9 mouse cellular contexts compared by ENCODE assay signal in the genomic region with DNA sequence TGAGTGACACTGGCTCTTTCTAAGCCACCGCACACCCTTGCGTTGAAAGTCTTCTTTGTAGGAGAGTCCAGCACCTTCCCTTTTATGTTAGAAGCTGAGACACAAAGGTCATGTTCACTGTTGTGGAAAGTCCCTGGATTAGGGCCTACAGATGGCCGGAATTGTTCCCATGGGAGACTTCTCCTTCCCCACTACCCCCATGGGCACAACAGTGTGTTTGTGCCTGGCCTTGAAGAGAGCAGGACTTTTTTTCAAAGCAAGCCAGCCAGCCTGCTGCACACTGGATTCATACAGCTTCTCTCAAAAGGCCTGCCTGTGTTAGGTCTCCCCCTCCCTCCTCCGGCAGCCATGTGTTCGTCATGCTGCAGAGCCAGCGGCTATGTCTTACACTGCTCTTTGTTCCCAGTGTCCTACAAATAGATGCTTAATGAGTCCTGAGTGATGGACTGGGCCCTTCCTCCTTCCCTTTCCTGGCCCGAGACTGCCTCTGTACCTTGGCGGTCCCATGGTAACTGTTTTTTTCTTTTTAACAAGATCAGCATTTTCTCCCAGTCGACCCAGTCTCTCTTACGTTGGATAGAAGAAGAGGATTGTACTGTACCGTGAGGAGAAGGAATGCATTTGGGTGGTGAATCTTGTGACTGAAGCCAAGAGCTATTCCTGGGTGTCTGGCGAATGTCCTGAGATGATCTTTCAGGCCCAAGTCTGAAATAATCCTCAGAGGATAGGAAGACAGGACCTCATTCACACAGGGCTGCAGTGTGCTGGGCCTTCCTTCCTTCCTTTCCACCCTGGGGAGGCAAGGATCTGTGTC. TPM values are rescaled to one million over a fixed set of nuclear protein-coding genes. Genes with fewer than 3 reads are reported as not detected.
DNase-seq lines count a peak whose midpoint lies in the region; ATAC-seq and TF ChIP-seq lines count a peak whose summit lies in the region.
"Had no signal": no experiment of that assay in that cellular context is flagged by ENCODE, and none has a peak within 500 bp of the region (broad histone marks: within the 10 kb centered on the region; RNA-seq: fewer than 3 reads in every experiment).

No protein-coding gene starts in this region.

- H3K9ac ChIP-seq in neural tube, embryonic 15.5 days (replicated peaks) = 0 out of 2 replicates have a peak overlapping the region, but pooled peaks have one; percentile 17

- H3K4me3 ChIP-seq in kidney, adult 2 months (ENCODE audit: insufficient read depth, low read depth, low read length) = no peak overlapping the region
- no peak overlapping the region for H3K4me3 ChIP-seq in neural tube, embryonic 15.5 days (replicated peaks)
- H3K4me3 ChIP-seq: myocyte had no signal

- peak overlapping the region; percentile 26 for H3K27ac ChIP-seq in kidney, adult 2 months (ENCODE audit: insufficient read depth, low read depth, low read length)
- peak overlapping the region; percentile 74 for H3K27ac ChIP-seq in neural tube, embryonic 15.5 days (replicated peaks)

- 26% methylated on average over 12 of the region's 12 CpGs for WGBS in kidney, adult 2 months
- WGBS in neural tube, embryonic 15.5 days = 15% methylated on average over 12 of the region's 12 CpGs

- peak; percentile 88 for ATAC-seq in neural tube, embryonic 15.5 days (ENCODE audit: low FRiP score)

- H3K9me3 ChIP-seq in neural tube, embryonic 15.5 days (replicated peaks) = no peaks in the 10 kb centered on the region

- peaks cover 25% of the 10 kb centered on the region for H3K4me1 ChIP-seq in kidney, adult 2 months (ENCODE audit: control insufficient read depth, insufficient read depth, low read length)
- peaks cover 63% of the 10 kb centered on the region for H3K4me1 ChIP-seq in neural tube, embryonic 15.5 days

- peak; percentile 36 to 56 for DNase-seq in adrenal gland, postnatal 36 days
- peak; percentile 71 for DNase-seq in embryo, embryonic 10.5 days (ENCODE audit: low spot score)
- peak; percentile 75 to 78 for DNase-seq in heart, adult 18-20 months
- peak; percentile 75 for DNase-seq in kidney, adult 2 months
- peak; percentile 39 to 54 for DNase-seq in left cerebral cortex, postnatal 36 days (ENCODE audit: low spot score in 2 of 2)
- DNase-seq in urinary bladder, postnatal 14 days (ENCODE audit: low spot score) = no peak
- no peak for DNase-seq in thymus, adult 18-20 months

- intact Hi-C loops in left cerebral cortex, postnatal 36 days (cut with DNase I) = no loop called here

- peak overlapping the region; percentile 39 for H3K4me2 ChIP-seq in neural tube, embryonic 15.5 days

- no peak for TF ChIP-seq CTCF in kidney, adult 2 months (conservative IDR thresholded peaks at IDR 0.05; ENCODE audit: insufficient read depth, insufficient read length, low read depth, low read length)

- TF ChIP-seq POLR2A in kidney, adult 2 months (IDR thresholded peaks at IDR 0.05; ENCODE audit: low read depth, low read length) = no peak

- H3K36me3 ChIP-seq in kidney, adult 2 months (ENCODE audit: control insufficient read depth, insufficient read depth, low read length) = no peaks in the 10 kb centered on the region; the same call in 1 of the 2 replicates
- peaks cover 13% of the 10 kb centered on the region for H3K36me3 ChIP-seq in neural tube, embryonic 15.5 days

- no peaks in the 10 kb centered on the region for H3K27me3 ChIP-seq in kidney, adult 2 months (replicated peaks; ENCODE audit: control insufficient read depth, insufficient read depth, low read length)
- H3K27me3 ChIP-seq in neural tube, embryonic 15.5 days (replicated peaks) = no peaks in the 10 kb centered on the region

RNA-seq across cellular contexts. Expression of gene Lbh, which starts 7.9 kb away (rescaled TPM):
- total RNA-seq in adrenal gland, postnatal 36 days (2021) = 10 to 100 TPM; 24.2 to 29.8 TPM
- total RNA-seq in heart, adult 18-20 months (2021) = 100 to 1,000 TPM; 432 to 483 TPM
- polyA plus RNA-seq in kidney, adult 2 months (2012; rRNA removed) = 58.9 and 66.4 TPM in 2 replicates
- total RNA-seq in left cerebral cortex, postnatal 36 days (2021) = 10 to 100 TPM; 37.9 to 39.1 TPM
- 4.9 and 5.5 TPM in 2 replicates for polyA plus RNA-seq in neural tube, embryonic 15.5 days (2015; fragmentation: Nextera tagmentation; extraction: Ambion mirVana)

Comparison
In these comparisons a context has a peak if more than half of its experiments do, and no peak if none do; other contexts are left out.
1. DNase-seq: peak in adrenal gland, postnatal 36 days (2 of 2), embryo, embryonic 10.5 days (single experiment), heart, adult 18-20 months (2 of 2), kidney, adult 2 months (single experiment) and left cerebral cortex, postnatal 36 days (2 of 2); none in urinary bladder, postnatal 14 days (single experiment) and thymus, adult 18-20 months (0 of 2).
2. RNA of gene Lbh, which starts 7.9 kb away (total RNA-seq): 432 to 483 TPM in heart, adult 18-20 months; 37.9 to 39.1 TPM in left cerebral cortex, postnatal 36 days and 24.2 to 29.8 TPM in adrenal gland, postnatal 36 days; every median in the first group is over 10 times any median in the second.